Mouse (Mus musculus) erythroblast, embryonic 14.5 days (primary cell): Measurements from ENCODE around the gene Tsc2.

Experiments used
- GATA1 ChIP-seq: IDR thresholded peaks from 2 replicates; pipeline ENCODE4 v1.6.1; 2012; ENCODE audit warnings: low read length, inconsistent platforms, mixed read lengths
- TAL1 ChIP-seq: IDR thresholded peaks from 3 replicates; pipeline ENCODE4 v1.6.1; 2012; ENCODE audit warnings: low read length, inconsistent platforms, mixed read lengths

DNA sequence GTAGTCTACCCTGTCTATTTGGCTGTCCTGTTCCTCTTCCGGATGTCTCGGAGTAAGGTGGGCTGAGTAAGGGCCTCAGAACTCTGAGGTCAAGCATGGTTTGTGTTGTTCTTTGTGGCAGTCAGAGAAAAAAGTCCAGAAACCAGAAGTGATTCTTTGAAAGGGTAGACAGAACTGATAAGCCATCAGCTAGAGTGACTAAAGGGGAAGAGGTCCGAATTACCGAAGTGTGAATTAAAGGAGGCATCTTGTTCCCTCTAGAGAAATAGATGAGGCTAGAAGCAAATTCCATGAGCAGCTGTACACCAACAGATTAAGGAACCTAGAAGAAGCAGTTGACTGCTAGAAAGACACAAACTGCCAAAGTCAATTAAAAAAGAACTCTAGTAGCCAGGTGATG lies 45.9 kb downstream of the Tsc2 start:
- no peak for TF ChIP-seq TAL1
- TF ChIP-seq GATA1, result no peak
